Mouse (Mus musculus): ENCODE measurements around the gene Gm10959. TPM values are rescaled to one million over a fixed set of nuclear protein-coding genes. Genes with fewer than 3 reads are reported as not detected.

Gm10959 gene
- polyA plus RNA-seq, 1 experiment = not detected

DNA sequence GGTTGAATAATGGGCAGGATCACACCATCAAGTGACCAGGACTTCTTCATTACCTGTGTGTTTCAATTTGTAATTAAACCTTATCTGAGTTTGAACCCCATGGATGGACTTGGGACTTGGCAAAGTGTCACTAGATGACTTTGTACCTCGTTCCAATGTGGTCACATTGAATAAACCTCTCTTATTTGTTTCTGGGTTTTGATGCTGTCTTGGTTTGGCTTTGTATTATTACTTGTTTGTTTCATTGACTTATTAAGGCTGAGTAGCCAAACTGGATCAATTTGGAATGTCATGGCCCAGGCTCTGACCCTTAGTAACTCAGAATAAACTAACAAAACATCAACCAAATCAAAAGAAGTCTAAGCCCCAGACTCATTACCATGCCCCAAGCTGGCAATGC is 47.6 kb downstream of the Gm10959 start:
- no peaks in the 10 kb centered on the region for H3K4me1 ChIP-seq (ENCODE audit: control insufficient read depth)
- H3K36me3 ChIP-seq (ENCODE audit: control insufficient read depth) = no peaks in the 10 kb centered on the region
- TF ChIP-seq GATA1 (IDR thresholded peaks at IDR 0.05; ENCODE audit: low read length) (no peak), TAL1 (IDR thresholded peaks at IDR 0.05; ENCODE audit: low read length) (no peak)
- no peak overlapping the region for H3K4me3 ChIP-seq (replicated peaks)
- no peaks in the 10 kb centered on the region for H3K27me3 ChIP-seq (ENCODE audit: control insufficient read depth)
- H3K9me3 ChIP-seq (ENCODE audit: control insufficient read depth, low read length) = no peaks in the 10 kb centered on the region

DNA sequence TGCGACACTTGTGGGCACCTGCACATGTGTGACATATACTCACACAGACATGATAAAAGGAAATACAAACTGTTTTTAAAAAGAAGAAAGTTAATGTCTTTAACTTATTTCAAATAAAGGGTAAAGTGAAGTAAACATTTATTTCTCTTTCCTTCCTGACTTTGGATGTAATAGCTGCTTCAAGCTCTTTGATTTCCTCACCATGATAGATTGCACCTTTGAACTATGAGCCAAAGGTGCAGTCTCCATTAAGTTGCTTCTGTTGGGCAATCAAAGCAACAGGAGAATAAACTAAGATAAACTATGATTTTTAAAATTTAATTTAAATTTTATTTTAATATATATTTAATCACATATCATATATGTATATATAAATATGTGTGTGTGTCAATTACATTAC is 50.9 kb downstream of the Gm10959 start:
- Histone ChIP-seq H3K4me1 (ENCODE audit: control insufficient read depth) (no peaks in the 10 kb centered on the region), H3K27me3 (ENCODE audit: control insufficient read depth) (no peaks in the 10 kb centered on the region), H3K9me3 (ENCODE audit: control insufficient read depth, low read length) (no peaks in the 10 kb centered on the region), H3K4me3 (replicated peaks) (no peak overlapping the region), H3K36me3 (ENCODE audit: control insufficient read depth) (no peaks in the 10 kb centered on the region)
- no peak for TF ChIP-seq GATA1 (IDR thresholded peaks at IDR 0.05; ENCODE audit: low read length)
- no peak for TF ChIP-seq TAL1 (IDR thresholded peaks at IDR 0.05; ENCODE audit: low read length)

- Histone ChIP-seq H3K36me3 (ENCODE audit: control insufficient read depth) (no peaks in the 10 kb centered on the region), H3K4me3 (replicated peaks) (no peak overlapping the region), H3K9me3 (ENCODE audit: control insufficient read depth, low read length) (no peaks in the 10 kb centered on the region), H3K27me3 (ENCODE audit: control insufficient read depth) (no peaks in the 10 kb centered on the region), H3K4me1 (ENCODE audit: control insufficient read depth) (no peaks in the 10 kb centered on the region)
- no peak for TF ChIP-seq TAL1 (IDR thresholded peaks at IDR 0.05; ENCODE audit: low read length)
- TF ChIP-seq GATA1 (IDR thresholded peaks at IDR 0.05; ENCODE audit: low read length) = no peak
Measured at GRCm38 (mm10) chr3:122865092-122865491, 54.1 kb downstream of the Gm10959 start.

Other genes with a start within 250 kb of the Gm10959 start
- gene Pde5a, start 190.4 kb downstream of the Gm10959 start, polyA plus RNA-seq (2012) = not detected in 2 replicates
- gene Fabp2, start 24.3 kb downstream of the Gm10959 start, polyA plus RNA-seq (2012) = not detected in 2 replicates
- gene 1810037I17Rik, start 4.8 kb upstream of the Gm10959 start, polyA plus RNA-seq (2012) = 13.1 and 15.7 TPM in 2 replicates
- gene Usp53, start 65.2 kb upstream of the Gm10959 start, polyA plus RNA-seq (2012) = 0.01 and 0.10 TPM in 2 replicates
- not detected in 2 replicates for gene Myoz2, start 115.7 kb upstream of the Gm10959 start, polyA plus RNA-seq (2012)

All from erythroblast, embryonic 14.5 days (primary cell).